Mouse (Mus musculus) adrenal gland, postnatal 4 days (tissue): Measurements from ENCODE around the gene Avpr2. TPM values are rescaled to one million over a fixed set of nuclear protein-coding genes. Genes with fewer than 3 reads are reported as not detected.

Source experiments
- DNase-seq, 2 experiments: peaks; one replicate each; pipeline ENCODE4 v3.0.0; 2021 to 2022; ENCODE audit warnings: low spot score in 2 of 2, mixed read lengths in 2 of 2
- long read RNA-seq, 2 experiments: library from polyadenylated mRNA; stranded (forward); transcript quantifications; one replicate each; pipeline ENCODE4 v2.0.0; 2021
- total RNA-seq, 2 experiments: library from RNA; stranded (reverse); gene quantifications; 2 replicates each; pipeline ENCODE4 v1.2.3; 2021

Gene Avpr2
- under 1 TPM in 1 of 2 experiments, not detected in 1; 0.76 TPM for total RNA-seq
- long read RNA-seq, experiment 1: 0 reads
- long read RNA-seq, experiment 2, partial matches to known transcripts: 0 of 4 reads
- long read RNA-seq, experiment 2, other reads (novel, unspliced or antisense): 4 of 4 reads

GRCm38 (mm10) chrX:73891551-73892152 is at the start of gene Avpr2:
TSS of gene Avpr2 (plus strand) at chrX:73892102.
- DNase-seq: no peak

- no peak for DNase-seq
Measured at GRCm38 (mm10) chrX:73854326-73855086, 37.4 kb upstream of the Avpr2 start.

- DNase-seq: no peak
Measured at GRCm38 (mm10) chrX:73855087-73855408, 36.9 kb upstream of the Avpr2 start.

DNA sequence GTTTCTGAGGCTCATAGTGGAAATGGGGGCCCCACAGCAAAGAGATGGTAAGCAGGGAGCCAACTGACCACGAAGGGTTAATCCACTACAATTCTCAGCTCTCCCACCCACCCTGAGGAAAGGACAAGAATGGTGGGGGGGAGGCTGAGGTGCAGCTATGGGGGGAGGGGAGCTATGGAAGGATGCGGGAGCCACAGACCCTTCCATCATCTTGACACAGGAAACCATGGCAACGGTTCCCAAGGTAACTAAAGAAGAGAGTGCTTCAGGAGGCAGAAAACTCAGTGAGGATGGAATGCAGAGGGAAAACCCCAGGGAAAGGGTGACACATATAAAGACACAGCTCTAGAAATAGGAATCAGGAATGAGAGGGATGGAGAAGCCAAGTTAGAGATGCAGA is 27.2 kb upstream of the Avpr2 start:
- no peak for DNase-seq

DNA sequence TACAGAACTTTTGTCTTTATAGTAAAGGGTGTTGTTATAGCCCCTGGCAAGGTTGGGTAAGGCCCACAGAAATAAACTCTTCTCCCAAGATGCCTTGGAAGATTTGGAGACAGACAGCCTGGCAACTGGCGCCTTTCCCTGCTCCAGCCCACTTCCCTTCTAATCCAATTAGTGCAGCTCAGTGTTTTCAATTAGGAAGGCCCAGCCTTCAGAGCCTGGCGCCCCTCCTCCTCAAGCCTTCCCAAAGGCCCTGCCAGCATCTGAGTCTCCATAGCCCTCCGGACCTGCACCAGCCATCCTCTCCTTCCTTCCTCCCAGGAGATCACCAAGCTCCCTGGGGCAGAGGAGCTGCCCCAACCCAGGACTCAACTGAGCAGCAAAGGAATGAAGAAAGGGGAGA is 24.6 kb upstream of the Avpr2 start:
- DNase-seq: no peak

- DNase-seq: no peak
Measured at GRCm38 (mm10) chrX:73867852-73868251, 24.1 kb upstream of the Avpr2 start.

GRCm38 (mm10) chrX:73869334-73869733 is 22.6 kb upstream of the Avpr2 start:
- no peak for DNase-seq

DNA sequence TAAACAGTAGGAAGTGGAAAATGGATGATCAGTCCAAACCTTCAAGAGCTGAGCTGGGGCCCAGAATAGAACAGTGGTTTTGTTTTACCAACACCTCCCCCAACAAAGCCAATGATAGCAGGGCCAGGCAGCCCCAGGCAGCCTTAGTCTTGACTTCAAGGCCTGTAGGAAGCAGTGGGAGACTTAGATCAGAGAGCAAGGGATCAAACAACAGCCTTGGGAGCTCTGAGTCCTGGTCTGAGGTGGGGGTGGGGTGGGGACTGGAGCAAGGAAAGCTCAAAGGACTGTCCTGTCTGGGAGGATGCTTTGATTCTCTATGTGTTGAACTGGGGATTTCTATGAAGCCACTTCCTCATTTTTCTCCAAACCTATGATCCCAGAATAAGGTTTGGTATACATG is 20.4 kb upstream of the Avpr2 start:
- DNase-seq: no peak

- no peak for DNase-seq
Measured at GRCm38 (mm10) chrX:73871956-73872355, 19.9 kb upstream of the Avpr2 start.

DNA sequence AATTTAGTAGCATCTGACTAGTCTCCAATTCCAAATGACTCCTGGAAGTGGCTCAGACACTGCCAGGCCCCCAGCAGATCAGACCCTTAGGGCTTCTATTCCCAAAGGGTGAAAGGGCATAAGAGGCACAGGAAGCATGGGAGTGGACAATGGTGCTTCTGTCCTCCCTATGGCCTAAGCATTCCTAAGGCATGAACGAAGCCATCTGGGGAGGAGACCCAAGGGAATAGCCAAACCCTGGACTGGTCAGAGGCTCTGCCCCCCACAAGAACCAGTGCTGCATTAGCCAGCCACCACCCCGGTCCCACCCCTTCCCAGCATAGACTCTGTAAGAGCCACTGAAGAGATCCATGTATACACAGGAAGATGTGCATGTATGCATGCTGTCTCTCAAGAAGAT is 16.0 kb upstream of the Avpr2 start:
- DNase-seq: no peak

DNA sequence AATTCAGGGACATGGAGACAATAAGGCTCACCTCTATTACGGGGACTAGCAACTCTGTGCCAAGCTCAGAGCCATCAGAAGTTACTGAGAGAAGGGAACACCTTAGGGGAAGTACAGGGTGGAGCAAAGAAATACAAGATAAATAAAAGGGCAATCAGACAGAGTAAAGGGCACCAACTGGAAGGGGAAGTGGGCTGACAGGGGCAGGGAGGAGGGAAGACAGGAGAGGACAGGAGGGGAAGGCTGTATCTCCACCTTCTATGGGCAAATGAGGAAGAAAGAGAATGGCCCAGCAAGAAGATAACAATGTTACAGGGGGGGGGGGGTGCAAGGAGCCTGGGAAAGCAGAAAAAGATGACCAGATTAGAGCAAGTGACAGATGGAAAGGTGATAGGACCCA is 14.9 kb upstream of the Avpr2 start:
- no peak for DNase-seq

DNA sequence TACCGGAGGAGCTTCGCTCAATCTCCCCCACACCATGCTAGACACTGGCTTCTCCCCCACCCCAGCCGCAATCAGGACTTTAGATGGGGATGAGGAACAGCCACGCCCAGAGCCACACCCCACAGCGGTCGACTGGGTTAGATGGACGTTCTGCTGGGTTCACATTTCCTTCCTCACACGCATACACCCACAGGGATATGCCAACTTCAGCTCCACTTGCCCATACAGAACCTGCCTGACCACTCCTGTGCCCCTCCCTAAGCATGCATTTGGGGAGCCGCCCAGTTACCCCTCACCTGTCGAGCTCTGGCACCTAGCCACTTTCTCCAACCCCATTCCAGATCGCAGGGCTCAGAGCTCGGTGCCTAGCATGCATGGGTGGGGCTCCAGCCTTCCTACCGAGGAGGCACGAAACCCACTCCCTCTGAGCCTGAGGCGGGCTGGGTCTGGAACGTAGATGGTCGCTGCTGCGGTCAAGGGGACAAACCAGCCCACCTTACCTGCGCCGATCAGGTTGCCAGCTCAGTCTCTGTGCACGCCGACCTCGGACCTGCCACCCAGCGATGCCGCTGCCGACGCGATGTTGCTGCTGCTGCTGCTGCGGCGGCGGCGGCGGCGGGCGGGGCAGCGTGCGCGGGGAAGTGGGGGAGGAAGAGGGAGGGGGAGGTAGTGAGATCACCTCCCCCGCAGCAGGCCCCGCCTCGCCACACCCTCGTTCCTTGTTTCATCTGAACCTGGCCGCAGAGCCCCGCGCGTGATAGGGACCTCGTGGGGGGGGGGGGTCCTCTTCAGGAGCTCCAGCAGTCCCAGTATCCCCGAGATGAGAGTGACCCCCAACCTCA is 11.5 kb upstream of the Avpr2 start:
- no peak for DNase-seq

GRCm38 (mm10) chrX:73881036-73881427 is 10.9 kb upstream of the Avpr2 start:
- no peak for DNase-seq

DNA sequence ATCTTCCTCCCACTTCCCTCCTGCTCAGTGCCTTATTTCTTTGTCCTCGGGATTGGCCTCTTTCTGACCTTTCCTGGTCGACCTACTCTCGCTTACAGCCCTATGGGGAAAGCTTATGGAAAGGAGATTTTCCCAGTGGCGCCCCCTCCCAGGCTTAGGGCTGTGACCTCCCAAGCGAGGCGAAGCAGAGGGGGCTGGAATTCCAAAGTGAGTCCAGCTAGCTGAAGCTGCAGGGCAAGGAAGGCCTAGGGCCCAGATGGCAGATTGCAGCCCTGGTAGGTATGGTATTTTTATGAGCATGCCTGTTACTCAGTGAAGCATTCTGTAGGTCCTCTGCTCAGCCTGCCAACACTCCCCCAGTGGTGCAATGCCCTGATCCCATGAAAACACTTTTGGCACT is 10.4 kb upstream of the Avpr2 start:
- no peak for DNase-seq

- DNase-seq: no peak
Measured at GRCm38 (mm10) chrX:73892833-73893232, 931 bp downstream of the Avpr2 start.

- DNase-seq: no peak
Measured at GRCm38 (mm10) chrX:73895719-73896118, 3.8 kb downstream of the Avpr2 start, which contains the start of gene L1cam. TSS of gene L1cam (minus strand) at chrX:73896105.

DNA sequence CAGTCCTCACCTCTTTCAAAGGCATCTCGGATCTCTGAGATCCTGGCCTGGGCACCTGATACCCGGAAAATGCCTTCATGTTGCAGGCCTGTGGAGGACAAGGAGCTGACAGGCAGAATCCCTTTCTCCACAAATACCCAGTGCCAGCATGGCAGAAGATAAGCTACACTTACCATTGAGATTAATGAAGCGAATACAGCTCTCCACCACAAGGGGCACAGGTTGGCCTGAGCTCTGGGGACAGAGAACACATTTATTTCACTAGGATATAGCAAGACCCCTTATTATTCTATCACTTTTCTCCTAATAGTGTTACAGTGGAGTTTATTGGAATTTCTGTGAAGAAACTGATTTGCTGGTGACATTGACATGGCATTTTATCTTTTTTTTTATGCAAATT is 6.1 kb downstream of the Avpr2 start:
- DNase-seq: no peak

GRCm38 (mm10) chrX:73910049-73910448 is 18.1 kb downstream of the Avpr2 start:
- no peak for DNase-seq

DNA sequence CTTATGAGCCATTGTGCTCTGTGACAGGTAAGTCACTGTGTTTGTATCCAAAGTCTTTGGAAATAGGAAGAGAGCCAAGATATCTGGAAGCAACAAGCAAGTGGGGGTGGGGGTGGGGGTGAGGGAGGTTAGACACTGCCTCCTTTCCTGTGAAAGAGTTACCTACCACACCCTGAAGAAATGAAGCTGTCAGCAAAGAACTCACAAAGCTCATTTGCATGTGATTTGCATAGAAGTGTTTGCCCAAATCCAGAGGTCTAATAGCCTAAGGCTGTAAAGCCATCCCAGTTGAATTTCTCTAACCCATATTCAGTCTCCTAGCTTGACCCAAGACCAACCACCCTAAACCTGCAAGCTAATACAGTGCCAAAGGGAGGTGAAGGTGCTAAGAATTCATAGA is 18.5 kb downstream of the Avpr2 start:
- DNase-seq: no peak

- DNase-seq: no peak
Measured at GRCm38 (mm10) chrX:73911156-73911555, 19.3 kb downstream of the Avpr2 start.

GRCm38 (mm10) chrX:73911588-73911987 is 19.7 kb downstream of the Avpr2 start:
- no peak for DNase-seq
